Mouse (Mus musculus) left cerebral cortex, adult 8-10 months (tissue): ENCODE measurements around the gene Soga1. TPM values are rescaled to one million over a fixed set of nuclear protein-coding genes. Genes with fewer than 3 reads are reported as not detected.
A peak's percentile ranks its signal among the peaks of the same experiment; 100 is the strongest.

Source experiments
- DNase-seq, 2 experiments: peaks; one replicate each; pipeline ENCODE4 v3.0.0; 2022; ENCODE audit warnings: low spot score in 2 of 2
- total RNA-seq, 4 experiments: library from RNA; stranded (reverse); gene quantifications; 2 replicates each; pipeline ENCODE4 v1.2.4; 2022

Soga1 gene
- total RNA-seq, 4 experiments from 2014 or later, result 19.4 to 25.6 (median 22.0) TPM

DNA sequence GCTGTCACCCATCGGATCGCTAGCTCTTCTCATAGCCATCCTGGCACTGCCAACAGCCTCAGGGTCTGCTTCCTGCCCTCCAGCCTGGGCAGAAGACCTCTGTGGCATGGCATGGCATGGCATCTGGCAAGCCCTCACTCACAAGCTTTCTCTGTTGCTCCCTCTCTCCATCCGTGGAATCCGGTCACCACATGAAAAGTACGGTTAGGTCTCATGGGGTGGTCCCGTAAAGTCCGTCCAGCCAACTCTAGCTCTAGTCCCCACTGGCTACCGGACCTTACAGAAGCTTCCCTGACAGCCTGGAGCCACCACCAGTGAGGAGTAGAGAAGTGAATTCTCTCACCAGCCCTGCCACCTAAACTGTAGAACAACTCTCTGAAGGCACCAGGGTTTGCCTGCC is 2.3 kb upstream of the Soga1 start:
- DNase-seq, result no peak

DNA sequence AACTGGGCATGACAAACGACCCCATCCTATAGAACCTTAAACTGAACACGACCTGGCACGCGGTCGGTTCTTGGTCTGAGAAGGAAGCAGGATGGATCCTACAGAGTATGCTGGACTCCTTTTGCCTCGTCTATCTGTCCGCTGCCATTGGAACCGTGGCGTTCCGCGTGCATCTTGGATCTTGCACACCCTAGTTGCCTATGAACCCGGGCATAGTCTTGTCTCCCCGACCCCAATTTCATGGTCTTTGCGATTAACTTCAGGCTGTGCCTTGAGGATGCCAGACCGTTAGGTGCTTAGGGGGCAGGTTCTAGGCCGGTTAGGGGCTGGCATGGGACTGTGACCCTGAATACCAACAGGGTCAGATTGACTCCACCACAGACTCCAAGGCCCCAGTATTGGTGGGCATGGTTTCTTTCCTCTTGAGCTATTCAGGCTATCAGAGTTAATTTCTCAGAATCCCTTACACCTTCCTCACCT is 687 bp upstream of the Soga1 start:
- no peak for DNase-seq

DNA sequence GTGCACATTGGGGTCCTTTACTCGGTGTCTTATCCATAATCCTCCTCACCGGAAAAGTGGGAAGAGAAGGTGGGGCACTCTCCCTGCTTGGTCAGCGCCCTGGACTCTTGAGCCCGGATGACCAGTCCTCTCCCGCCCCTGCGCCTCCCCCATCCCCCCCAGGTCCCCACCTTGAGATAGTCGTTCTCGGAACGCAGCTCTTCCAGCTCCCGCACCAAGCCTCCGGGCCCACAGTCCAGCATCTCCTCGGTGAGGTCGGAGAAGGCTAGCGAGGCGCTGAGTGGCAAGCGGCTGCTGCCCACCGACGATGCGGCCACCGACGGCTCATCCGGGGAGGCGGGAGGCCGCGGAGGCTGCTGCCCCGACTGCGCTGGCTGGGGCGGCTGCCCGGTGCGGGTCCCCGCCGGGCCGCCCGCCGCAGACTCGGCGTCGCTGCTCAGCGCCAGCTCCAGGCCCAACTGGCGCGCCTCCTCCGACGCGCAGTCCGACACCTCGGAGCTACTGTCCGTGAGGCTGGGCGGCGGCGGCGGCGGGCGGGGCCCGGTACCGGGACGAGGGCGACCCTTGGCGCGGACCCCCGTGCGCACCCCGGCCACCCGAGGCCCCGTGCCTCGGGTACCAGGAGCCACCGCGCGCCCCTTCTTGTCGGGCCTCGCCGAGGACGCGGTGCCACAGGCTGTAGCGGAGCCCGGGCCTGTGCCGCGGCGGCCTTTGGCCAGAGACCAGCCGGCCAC is 828 bp downstream of the Soga1 start:
- DNase-seq, result no peak

DNA sequence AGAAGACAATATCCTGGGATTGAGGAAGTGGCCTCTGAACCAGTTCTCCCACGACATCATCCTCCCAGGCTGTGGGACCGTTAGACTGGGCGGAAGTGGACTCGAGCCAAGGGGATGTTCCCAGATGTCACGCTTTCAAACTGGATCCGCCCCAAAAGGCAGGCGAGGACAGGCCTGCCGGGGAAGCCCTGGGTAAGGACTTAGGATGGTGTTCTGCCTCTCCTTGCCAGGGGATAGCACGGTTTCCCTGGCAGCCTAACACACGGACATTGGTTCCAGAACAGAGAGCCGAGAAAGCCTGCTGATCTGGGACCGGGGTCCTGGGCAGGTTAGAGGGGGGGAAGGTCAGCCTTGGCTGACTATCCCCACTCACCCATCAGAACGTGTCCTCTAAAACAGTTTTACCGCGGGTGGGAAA is 1.4 kb downstream of the Soga1 start:
- DNase-seq, result peak in 1 of 2 experiments; percentile 63

DNA sequence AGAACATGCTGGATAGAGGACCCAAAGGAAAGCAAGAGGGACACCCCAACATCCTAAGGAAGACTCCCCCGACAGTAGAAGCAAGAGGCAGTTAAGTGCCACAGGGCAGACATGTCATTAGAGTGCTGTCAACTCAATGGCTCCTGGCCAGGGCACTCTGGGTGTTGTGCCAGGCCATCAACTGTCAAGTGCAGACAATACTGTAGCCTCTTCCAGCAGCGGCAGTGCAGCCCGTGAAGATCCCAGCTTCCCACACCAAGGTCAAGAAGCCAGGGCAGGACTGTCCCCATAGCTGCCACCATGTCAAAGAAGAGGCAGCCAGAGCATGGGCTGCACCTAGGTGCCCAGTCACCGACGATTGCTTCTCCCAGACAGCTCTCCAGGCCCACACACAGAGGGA is 1.9 kb downstream of the Soga1 start:
- no peak for DNase-seq

DNA sequence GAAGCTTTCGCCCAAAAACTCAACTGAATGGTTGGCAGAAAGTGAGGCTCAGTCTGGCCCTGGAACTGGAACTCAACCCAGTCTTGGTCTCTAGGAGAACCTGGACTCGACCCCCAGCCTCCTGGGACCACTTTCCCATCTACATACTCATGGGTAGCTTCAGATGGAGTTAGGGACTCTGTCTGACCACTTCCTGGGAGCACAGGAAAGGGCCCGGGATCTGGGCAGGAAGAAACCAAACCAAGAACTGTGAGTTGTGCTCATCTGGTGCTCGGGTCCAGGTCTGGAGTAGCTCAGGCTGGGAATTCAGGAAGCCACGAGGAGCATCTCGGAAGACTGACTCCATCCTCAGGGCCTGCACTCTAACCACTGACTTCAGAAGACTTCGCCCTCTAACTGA is 2.5 kb downstream of the Soga1 start:
- DNase-seq, result no peak

DNA sequence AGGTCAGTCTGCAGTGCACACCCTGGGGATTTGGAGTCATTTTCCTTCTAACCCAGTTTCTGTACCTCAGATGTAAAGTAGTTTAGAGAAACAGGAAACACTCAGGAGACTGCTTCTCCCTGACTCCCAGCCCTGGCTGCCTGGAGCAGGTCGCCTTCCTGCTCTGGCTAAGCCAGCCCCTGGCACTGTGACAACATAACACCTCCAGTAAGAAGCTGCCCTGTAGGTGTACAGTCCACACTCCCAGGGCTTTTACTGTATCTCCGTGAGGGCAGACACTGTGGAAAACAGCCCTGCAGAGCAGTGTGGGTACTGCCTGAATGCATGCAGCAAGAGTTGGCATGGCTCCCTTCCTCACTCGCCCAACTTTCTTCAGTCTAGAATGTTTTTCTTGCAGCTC is 3.4 kb downstream of the Soga1 start:
- no peak for DNase-seq

DNA sequence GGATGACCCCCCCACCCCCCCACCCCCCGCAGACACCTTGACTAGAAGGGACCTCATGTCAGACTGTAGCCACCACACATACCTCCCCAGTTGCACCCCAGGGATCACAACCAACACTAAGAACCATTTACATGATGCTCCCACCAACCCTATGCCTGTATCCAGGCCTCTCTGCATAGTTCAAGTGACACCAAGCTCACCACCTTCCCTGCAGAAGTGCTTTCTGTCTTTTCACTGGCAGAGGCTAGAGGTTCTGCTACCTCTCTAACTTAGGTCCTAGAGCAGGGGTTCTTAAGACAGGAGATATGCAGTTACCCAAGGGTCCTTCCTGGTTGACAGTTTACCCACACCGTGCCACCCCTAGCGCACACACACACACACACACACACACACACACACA is 3.8 kb downstream of the Soga1 start:
- DNase-seq, result no peak

DNA sequence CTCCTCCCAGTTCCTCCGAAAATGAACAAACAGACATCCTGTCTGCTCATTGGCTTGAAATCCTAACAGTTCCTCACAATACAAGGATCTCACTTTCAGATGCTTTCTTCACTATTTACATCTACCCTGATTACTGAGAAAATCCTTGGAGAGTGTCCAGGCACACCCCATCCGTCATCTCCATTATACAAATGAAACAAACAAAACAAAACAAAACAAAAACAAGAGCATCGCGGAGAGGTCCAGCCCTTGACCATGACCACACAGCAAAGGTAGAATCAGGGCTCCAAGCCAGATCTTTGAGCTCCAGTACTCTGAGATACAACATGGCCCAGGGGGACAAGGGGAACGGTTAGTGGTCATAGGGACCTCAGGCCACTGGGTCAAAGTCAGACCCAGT is 4.3 kb downstream of the Soga1 start:
- DNase-seq, result no peak

DNA sequence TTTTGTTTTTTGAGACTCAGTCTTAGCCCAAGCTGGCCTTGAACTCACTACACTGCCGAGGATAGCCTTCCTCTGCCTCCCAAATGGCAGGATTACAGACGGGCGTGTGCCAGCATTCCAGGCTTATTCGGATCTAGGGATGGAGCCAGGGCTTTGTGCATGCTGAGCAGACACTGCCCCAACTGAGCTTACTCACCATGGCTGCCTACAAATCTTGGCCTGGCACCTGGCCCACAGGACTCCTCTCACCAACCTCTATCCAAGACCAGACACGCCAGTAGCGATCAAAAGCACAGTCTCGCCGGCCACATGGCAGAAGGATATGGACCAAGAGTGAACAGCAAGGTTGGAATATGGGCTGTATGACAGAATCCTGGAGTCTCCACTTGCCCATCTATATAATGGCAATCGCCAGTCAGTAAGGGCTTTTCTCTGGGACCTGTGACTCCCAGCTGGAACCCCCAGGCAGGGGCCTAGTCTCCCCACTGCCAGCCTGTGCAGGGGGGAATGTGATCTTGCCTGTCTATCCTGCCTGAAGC is 4.8 kb downstream of the Soga1 start:
- no peak for DNase-seq

DNA sequence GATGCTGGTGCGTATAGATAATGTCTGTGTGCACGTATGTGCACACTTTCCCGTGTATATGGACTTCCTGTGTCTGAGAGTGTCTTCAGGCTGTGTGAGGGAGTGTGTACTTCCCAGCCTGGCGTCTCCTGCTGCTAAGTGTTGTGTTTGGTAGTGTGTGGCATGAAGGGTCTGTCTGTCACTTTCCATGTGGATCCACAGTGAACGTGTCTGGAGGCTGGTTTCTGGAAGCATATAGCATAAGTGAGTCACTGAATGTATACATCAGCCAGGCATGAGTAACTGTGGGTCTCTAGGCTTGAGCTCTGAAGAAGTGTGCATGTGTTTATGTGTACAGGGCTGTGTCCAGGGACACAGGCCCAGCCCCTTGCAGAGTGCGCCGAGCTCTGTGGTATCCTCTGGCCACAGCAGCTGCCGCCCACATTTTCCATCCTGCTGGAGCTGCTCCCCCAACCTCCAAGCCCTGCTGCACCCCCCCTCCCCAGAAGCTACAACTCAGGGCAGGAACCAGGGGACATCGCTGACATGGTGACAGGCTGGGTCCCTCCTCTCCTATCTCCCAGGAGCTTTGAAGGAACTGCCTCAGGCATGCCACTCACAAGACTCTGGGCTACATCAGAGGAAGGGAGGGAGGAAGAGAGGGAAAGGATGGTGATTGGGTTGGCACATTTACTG is 5.5 kb downstream of the Soga1 start:
- no peak for DNase-seq

DNA sequence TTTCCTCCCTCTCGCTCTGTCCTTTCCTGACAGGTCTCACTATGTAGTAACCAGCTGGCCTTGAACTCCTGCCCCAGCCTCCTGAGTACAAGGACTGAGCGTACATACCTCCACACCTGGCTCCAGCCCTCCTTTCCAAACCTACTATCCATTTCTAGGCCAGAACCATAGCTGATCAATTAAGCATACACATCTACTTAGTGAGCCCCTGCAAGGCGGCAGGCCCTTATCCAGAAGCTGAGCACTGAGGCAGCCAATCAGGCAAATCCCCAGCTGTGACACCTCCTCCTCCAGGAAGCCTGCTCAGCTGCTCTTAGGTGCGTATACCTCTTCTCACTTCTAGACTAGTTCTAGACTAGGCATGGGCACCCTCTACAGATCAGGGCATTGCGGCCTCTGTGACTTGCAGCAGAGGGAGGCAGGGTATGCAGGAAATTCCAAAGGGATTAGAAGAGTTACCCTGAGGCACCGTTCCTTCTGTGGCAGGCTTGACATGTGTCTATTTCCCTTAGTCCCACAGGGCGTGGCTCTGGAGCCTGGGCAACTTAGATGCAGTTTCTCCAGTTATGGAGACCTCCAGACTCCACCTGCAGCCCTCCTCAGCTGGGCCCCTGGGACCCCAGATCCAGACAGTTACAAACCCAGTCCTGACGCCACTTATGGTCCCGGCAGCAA is 6.6 kb downstream of the Soga1 start:
- no peak for DNase-seq

DNA sequence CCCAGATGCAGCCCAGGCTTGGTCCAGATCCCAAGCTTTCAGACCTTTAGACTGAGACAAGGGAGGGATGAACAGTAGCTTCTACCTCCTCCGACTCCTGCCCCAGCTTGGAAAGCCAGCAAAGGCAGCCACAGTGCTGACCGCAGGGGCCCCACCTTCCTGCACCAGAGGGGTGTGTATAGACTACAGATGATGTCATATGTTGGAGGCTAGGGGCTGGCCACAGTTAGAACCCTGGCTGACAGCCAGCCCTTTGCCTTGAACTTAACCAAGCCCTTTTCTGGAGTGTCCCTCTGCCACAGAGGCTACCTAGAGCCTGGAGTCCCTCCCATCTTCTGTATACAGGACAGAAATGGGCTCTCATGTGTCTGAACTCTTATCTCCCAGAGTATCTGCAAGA is 7.5 kb downstream of the Soga1 start:
- DNase-seq, result no peak

DNA sequence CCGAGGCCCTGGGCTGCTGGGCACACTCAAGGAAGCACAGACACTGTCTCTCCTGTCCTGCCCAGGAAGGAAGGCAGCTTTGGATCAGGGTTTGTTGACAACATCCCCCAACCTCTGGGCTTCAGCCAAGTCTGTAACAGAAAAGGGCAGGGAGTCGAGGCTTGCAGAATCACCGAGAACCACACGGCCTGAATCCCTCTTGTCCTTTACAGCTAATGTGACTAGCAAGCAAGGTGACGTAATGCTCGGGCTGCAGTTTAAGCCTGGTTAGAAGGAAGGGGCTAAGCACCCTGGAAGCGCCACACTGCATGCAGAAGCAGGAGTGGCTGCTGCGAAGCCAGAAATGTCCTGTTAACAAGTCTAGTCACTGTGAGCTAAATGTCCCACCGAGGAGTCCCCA is 8.7 kb downstream of the Soga1 start:
- DNase-seq, result no peak

DNA sequence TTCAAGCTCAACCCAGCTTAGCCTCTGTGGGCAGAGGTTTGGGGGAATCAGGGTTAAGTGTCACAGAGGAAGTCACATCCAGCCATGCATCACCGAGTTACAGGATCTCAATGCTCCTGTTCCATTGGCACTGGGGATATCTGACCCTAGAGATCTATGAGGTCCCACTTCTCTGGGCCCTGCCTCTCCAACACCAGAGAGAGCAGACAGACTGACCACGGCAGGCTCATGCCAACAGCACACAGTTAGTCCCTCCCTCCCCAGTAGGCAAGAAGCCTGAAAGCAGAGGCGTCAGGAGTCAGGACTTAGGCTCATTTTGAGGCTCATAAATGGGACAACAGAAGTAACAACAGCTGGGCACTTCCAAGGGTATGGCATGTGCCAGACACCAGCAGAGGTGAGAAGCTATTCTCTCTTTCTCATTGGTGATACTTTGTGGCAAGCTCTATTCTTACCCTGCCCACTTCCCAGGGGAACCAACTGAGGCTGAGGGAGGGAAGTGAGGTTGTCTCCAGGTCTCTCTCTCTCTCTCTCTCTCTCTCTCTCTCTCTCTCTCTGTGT is 9.2 kb downstream of the Soga1 start:
- no peak for DNase-seq

DNA sequence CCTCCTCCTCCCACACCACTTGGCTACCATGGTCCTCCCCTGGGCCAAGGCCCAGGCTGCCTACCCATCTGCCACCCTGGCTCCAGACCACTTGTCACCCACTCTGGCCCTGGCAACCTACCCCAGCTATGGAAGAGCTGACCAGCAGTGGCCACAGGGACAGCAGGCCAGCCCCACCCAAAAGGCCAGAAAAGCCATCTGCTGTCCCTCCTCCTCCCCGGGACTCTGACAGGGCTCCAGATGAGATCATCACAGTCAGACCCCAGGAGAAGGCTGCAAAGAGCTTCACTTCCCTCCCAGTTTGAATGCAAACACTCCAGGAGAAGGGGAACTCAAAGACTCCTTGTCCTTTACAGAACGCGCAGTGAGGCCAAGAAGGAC is 9.7 kb downstream of the Soga1 start:
- no peak for DNase-seq

DNA sequence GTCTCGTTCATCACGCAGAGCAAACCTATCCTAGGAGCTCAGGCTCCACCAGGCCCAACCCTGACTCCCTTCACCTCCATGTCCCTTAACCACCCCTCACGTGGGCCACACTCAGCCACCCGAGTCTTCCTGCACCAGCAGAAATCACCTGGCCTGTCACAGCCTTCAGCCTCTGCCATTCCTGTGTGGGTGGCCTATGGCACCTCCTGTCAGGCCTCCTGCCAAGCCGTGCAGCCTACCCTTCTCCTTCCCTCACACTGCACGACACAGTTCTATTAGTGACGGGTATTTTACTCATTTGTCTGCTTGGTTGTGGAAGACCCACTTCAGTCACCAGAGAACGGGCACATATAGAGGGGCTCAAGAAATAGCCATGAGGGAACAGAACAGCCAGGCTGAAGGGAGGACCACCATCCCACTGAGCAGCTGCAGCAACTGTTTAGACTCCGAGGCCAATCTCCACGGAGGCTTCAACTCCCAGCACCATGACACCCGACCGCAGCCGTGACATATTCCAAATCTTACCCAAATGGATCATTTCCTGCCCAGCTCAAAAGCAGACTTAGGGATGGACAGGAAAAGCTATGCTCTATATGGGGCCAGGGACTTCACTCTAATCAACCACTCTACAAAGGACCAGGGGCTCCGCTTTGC is 10.2 kb downstream of the Soga1 start:
- DNase-seq, result no peak

DNA sequence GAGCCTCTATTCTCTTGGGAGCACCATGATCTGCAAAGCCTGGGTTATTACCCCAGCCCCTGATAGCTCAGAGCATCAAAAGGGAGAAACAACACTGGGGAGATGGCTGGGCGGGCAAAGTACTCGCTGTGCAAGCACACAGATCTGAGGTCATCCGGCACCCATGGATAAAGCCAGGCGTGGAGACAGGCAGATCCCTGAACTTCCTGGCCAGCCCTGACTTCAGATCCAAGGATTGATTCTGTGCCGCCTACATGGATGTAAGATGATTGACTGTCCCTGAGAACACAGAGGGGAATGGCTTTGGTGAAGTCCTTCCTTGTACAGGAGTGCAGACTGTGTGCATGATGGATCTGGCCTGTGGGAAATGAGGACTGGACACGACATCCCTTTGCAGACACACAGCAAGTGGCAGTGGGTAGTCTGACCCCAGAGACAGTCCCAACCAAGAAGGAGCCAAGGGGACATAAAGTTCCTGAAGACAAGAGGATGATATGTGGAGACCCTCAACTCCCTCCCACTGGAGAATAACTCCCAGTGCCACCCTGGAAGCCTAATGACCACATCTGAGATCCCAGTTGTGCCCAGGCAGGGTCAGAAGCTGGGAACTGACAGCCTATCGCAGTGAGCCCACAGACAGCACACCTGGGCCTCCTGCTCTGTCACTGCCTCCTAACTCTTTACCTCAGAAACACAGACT is 12.2 kb downstream of the Soga1 start:
- no peak for DNase-seq

DNA sequence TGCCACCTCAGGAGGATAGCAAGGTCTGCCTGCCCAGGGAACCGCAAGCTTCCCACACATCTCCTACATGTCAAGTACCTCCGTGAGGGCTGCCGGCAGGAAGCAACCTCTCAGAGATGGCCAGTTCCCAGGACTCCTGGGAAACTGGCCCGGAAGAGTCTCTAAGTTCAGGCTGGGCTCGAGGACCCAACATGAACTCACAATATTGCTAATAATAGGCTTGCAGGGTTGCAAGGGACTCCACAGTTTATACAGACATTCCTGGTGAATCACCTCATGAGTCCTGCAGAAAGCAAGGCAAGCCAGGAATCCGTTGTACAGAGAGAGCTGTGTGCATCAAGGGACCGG is 13.2 kb downstream of the Soga1 start:
- DNase-seq, result no peak

DNA sequence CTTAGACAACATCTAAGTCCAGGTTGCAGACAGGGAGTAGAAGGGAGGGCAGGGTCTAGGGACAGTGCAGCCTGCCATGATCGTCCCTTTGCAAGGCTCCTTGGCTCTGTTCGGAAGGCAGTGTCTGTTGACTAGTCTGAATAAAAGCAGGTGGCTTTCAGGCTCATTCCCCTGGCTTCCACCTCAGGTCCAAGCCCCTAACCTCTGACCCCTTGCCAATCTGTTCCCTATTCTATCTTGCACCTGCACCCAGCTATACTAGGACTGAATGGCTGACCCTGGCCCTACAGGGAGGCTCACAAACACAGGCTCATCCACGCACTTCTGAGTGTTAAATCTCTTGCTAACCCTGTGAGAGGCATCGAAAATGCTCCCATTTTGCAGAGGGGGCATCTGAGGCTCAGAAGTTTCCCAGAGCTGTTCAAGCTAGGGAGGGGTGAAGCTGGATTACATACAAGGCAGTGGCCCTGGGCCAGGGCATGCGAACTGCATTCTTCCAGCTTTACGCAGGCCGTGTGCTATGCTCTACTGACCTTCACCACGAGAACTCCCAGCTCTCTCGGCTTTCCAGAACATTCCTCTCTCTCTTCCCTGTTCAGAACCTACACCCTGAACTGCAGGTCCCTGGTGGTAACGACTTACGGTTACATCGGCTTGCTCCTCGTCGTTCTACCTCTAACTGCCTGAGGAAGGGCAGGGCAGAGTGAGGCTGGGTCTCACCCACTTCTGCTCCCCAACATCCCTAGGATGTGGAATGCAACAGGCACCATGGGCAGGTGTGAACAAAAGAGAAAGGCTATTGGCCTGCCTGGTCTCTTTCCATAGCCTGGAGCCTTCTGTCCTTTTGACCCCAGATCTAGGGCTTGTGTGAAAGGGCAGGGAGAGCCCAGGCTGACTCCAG is 13.8 kb downstream of the Soga1 start:
- no peak for DNase-seq
